Mouse (Mus musculus): ENCODE results near the gene Rasa4. TPM values are rescaled to one million over a fixed set of nuclear protein-coding genes. Genes with fewer than 3 reads are reported as not detected.
"Not testable (repeated sequence)": the region's sequence is repeated elsewhere in the genome, so short reads cannot be mapped to it uniquely, and the experiment has no call there.

Rasa4 gene
- polyA plus RNA-seq, 1 experiment from 2014 or later = 9.6 TPM

- Histone ChIP-seq H3K9me3 (replicated peaks; ENCODE audit: control insufficient read depth, low read length) (no peaks in the 10 kb centered on the region), H3K4me1 (ENCODE audit: control insufficient read depth, insufficient read depth, low read length) (no peaks in the 10 kb centered on the region; the same call in 1 of the 2 replicates), H3K4me3 (replicated peaks; ENCODE audit: low read length) (no peak overlapping the region), H3K9ac (ENCODE audit: low read length) (no peak overlapping the region), H3K27ac (ENCODE audit: low read length) (no peak overlapping the region), H3K27me3 (ENCODE audit: control insufficient read depth, insufficient read depth, low read length) (no peaks in the 10 kb centered on the region), H3K36me3 (ENCODE audit: control insufficient read depth, insufficient read depth, low read length) (peaks cover 14% of the 10 kb centered on the region; the same call in 1 of the 2 replicates), H3K4me2 (ENCODE audit: low read depth, low read length) (no peak overlapping the region)
- no peak for ATAC-seq (ENCODE audit: insufficient read depth, low FRiP score)
- 84% methylated on average over 5 of the region's 5 CpGs for WGBS
These were observed 59.0 kb downstream of the Rasa4 start for GRCm38 (mm10) chr5:136142746-136143145.

- H3K4me1 ChIP-seq (ENCODE audit: control insufficient read depth, insufficient read depth, low read length) = no peaks in the 10 kb centered on the region
- H3K27me3 ChIP-seq (ENCODE audit: control insufficient read depth, insufficient read depth, low read length) = no peaks in the 10 kb centered on the region
- 86% methylated on average over 6 of the region's 6 CpGs for WGBS
- H3K27ac ChIP-seq (ENCODE audit: low read length) = no peak overlapping the region
- H3K9me3 ChIP-seq (replicated peaks; ENCODE audit: control insufficient read depth, low read length) = no peaks in the 10 kb centered on the region
- ATAC-seq (ENCODE audit: insufficient read depth, low FRiP score) = no peak
- H3K9ac ChIP-seq (ENCODE audit: low read length) = no peak overlapping the region
- H3K36me3 ChIP-seq (ENCODE audit: control insufficient read depth, insufficient read depth, low read length) = peaks cover 14% of the 10 kb centered on the region; the same call in 1 of the 2 replicates
- H3K4me2 ChIP-seq (ENCODE audit: low read depth, low read length) = no peak overlapping the region
- no peak overlapping the region for H3K4me3 ChIP-seq (replicated peaks; ENCODE audit: low read length)
These were observed 59.5 kb downstream of the Rasa4 start for GRCm38 (mm10) chr5:136143161-136143755.

- H3K9me3 ChIP-seq (replicated peaks; ENCODE audit: control insufficient read depth, low read length) = no peaks in the 10 kb centered on the region
- H3K4me1 ChIP-seq (ENCODE audit: control insufficient read depth, insufficient read depth, low read length) = no peaks in the 10 kb centered on the region
- H3K4me2 ChIP-seq (ENCODE audit: low read depth, low read length) = no peak overlapping the region
- H3K36me3 ChIP-seq (ENCODE audit: control insufficient read depth, insufficient read depth, low read length) = peaks cover 14% of the 10 kb centered on the region; the same call in 1 of the 2 replicates
- ATAC-seq (ENCODE audit: insufficient read depth, low FRiP score) = no peak
- WGBS = 47% methylated on average over 12 of the region's 12 CpGs
- no peak overlapping the region for H3K9ac ChIP-seq (ENCODE audit: low read length)
- no peak overlapping the region for H3K4me3 ChIP-seq (replicated peaks; ENCODE audit: low read length)
- H3K27me3 ChIP-seq (ENCODE audit: control insufficient read depth, insufficient read depth, low read length) = no peaks in the 10 kb centered on the region
- H3K27ac ChIP-seq (ENCODE audit: low read length) = no peak overlapping the region
These were observed 61.1 kb downstream of the Rasa4 start for GRCm38 (mm10) chr5:136144606-136145430.

GRCm38 (mm10) chr5:136146936-136147335, 63.2 kb downstream of the Rasa4 start:
- Histone ChIP-seq H3K27me3 (ENCODE audit: control insufficient read depth, insufficient read depth, low read length) (no peaks in the 10 kb centered on the region), H3K4me2 (ENCODE audit: low read depth, low read length) (no peak overlapping the region), H3K9ac (ENCODE audit: low read length) (no peak overlapping the region), H3K27ac (ENCODE audit: low read length) (no peak overlapping the region), H3K9me3 (replicated peaks; ENCODE audit: control insufficient read depth, low read length) (no peaks in the 10 kb centered on the region), H3K4me1 (ENCODE audit: control insufficient read depth, insufficient read depth, low read length) (no peaks in the 10 kb centered on the region), H3K36me3 (ENCODE audit: control insufficient read depth, insufficient read depth, low read length) (peaks cover 8% of the 10 kb centered on the region; the same call in 1 of the 2 replicates), H3K4me3 (replicated peaks; ENCODE audit: low read length) (no peak overlapping the region)
- no peak for ATAC-seq (ENCODE audit: insufficient read depth, low FRiP score)
- 85% methylated on average over 1 of the region's 1 CpGs for WGBS

GRCm38 (mm10) chr5:136147704-136148103, 64.0 kb downstream of the Rasa4 start:
- H3K4me1 ChIP-seq (ENCODE audit: control insufficient read depth, insufficient read depth, low read length) = no peaks in the 10 kb centered on the region
- no peak overlapping the region for H3K9ac ChIP-seq (ENCODE audit: low read length)
- 0 out of 2 replicates have a peak, but pooled peaks cover under 1% of the 10 kb centered on the region for H3K36me3 ChIP-seq (ENCODE audit: control insufficient read depth, insufficient read depth, low read length)
- H3K9me3 ChIP-seq (replicated peaks; ENCODE audit: control insufficient read depth, low read length) = no peaks in the 10 kb centered on the region
- no peak overlapping the region for H3K4me2 ChIP-seq (ENCODE audit: low read depth, low read length)
- no peak overlapping the region for H3K4me3 ChIP-seq (replicated peaks; ENCODE audit: low read length)
- ATAC-seq (ENCODE audit: insufficient read depth, low FRiP score) = no peak
- no peak overlapping the region for H3K27ac ChIP-seq (ENCODE audit: low read length)
- no peaks in the 10 kb centered on the region for H3K27me3 ChIP-seq (ENCODE audit: control insufficient read depth, insufficient read depth, low read length)
- WGBS = 65% methylated on average over 8 of the region's 8 CpGs

GRCm38 (mm10) chr5:136149134-136149576, 65.4 kb downstream of the Rasa4 start:
- not testable (repeated sequence) for H3K9ac ChIP-seq (ENCODE audit: low read length); H3K27ac ChIP-seq (ENCODE audit: low read length); H3K4me3 ChIP-seq (replicated peaks; ENCODE audit: low read length); H3K27me3 ChIP-seq (ENCODE audit: control insufficient read depth, insufficient read depth, low read length); H3K9me3 ChIP-seq (replicated peaks; ENCODE audit: control insufficient read depth, low read length); ATAC-seq (ENCODE audit: insufficient read depth, low FRiP score); H3K36me3 ChIP-seq (ENCODE audit: control insufficient read depth, insufficient read depth, low read length); H3K4me1 ChIP-seq (ENCODE audit: control insufficient read depth, insufficient read depth, low read length); H3K4me2 ChIP-seq (ENCODE audit: low read depth, low read length)
- 66% methylated on average over 5 of the region's 5 CpGs for WGBS

- no peaks in the 10 kb centered on the region for H3K4me1 ChIP-seq (ENCODE audit: control insufficient read depth, insufficient read depth, low read length)
- H3K27ac ChIP-seq (ENCODE audit: low read length) = no peak overlapping the region
- H3K4me3 ChIP-seq (replicated peaks; ENCODE audit: low read length) = no peak overlapping the region
- no peaks in the 10 kb centered on the region for H3K36me3 ChIP-seq (ENCODE audit: control insufficient read depth, insufficient read depth, low read length)
- WGBS = 67% methylated on average over 8 of the region's 8 CpGs
- no peaks in the 10 kb centered on the region for H3K9me3 ChIP-seq (replicated peaks; ENCODE audit: control insufficient read depth, low read length)
- no peak overlapping the region for H3K9ac ChIP-seq (ENCODE audit: low read length)
- H3K4me2 ChIP-seq (ENCODE audit: low read depth, low read length) = no peak overlapping the region
- ATAC-seq (ENCODE audit: insufficient read depth, low FRiP score) = peak; percentile 37; the same call in 1 of the 2 replicates
- H3K27me3 ChIP-seq (ENCODE audit: control insufficient read depth, insufficient read depth, low read length) = no peaks in the 10 kb centered on the region
These were observed 68.6 kb downstream of the Rasa4 start for GRCm38 (mm10) chr5:136152365-136152764.

- H3K9me3 ChIP-seq (replicated peaks; ENCODE audit: control insufficient read depth, low read length) = no peaks in the 10 kb centered on the region
- H3K4me2 ChIP-seq (ENCODE audit: low read depth, low read length) = no peak overlapping the region
- H3K9ac ChIP-seq (ENCODE audit: low read length) = no peak overlapping the region
- no peaks in the 10 kb centered on the region for H3K4me1 ChIP-seq (ENCODE audit: control insufficient read depth, insufficient read depth, low read length)
- ATAC-seq (ENCODE audit: insufficient read depth, low FRiP score) = no peak
- H3K36me3 ChIP-seq (ENCODE audit: control insufficient read depth, insufficient read depth, low read length) = no peaks in the 10 kb centered on the region
- no peak overlapping the region for H3K27ac ChIP-seq (ENCODE audit: low read length)
- H3K4me3 ChIP-seq (replicated peaks; ENCODE audit: low read length) = no peak overlapping the region
- no peaks in the 10 kb centered on the region for H3K27me3 ChIP-seq (ENCODE audit: control insufficient read depth, insufficient read depth, low read length)
- 78% methylated on average over 5 of the region's 5 CpGs for WGBS
These were observed 71.7 kb downstream of the Rasa4 start for GRCm38 (mm10) chr5:136155399-136155798.

- not testable (repeated sequence) for ATAC-seq (ENCODE audit: insufficient read depth, low FRiP score)
These were observed 76.4 kb downstream of the Rasa4 start for GRCm38 (mm10) chr5:136160084-136160483.

More at GRCm38 (mm10) chr5:136160084-136160483, 76.4 kb downstream of the Rasa4 start:
- 87% methylated on average over 11 of the region's 12 CpGs for WGBS
- not testable (repeated sequence) for H3K27ac ChIP-seq (ENCODE audit: low read length); H3K36me3 ChIP-seq (ENCODE audit: control insufficient read depth, insufficient read depth, low read length); H3K9me3 ChIP-seq (replicated peaks; ENCODE audit: control insufficient read depth, low read length); H3K4me3 ChIP-seq (replicated peaks; ENCODE audit: low read length); H3K27me3 ChIP-seq (ENCODE audit: control insufficient read depth, insufficient read depth, low read length); H3K4me1 ChIP-seq (ENCODE audit: control insufficient read depth, insufficient read depth, low read length); H3K4me2 ChIP-seq (ENCODE audit: low read depth, low read length); H3K9ac ChIP-seq (ENCODE audit: low read length)

Data from stomach, embryonic 16.5 days (tissue).